Mouse (Mus musculus): ENCODE results near the gene Sorbs2.

Sorbs2 gene

GRCm38 (mm10) chr8:45579714-45580543, 72.3 kb downstream of the Sorbs2 start:
- no peak for DNase-seq

DNA sequence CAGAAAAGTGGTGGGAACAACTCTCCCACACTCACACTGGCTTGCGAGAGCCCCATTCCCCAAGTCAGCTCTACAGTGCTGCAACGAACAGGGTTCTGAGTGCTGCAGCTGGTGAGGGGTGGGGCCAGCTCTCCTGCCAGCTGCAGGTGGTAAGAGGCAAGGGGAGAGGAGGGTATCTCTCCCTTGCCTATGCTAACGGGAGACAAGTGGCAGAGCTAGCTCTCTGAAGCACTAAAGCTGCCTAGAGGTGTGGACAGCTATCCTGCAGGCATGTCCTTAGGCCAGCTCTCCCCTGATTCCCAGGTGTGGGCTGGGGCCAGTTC, 72.9 kb downstream of the Sorbs2 start:
- DNase-seq: no peak

DNA sequence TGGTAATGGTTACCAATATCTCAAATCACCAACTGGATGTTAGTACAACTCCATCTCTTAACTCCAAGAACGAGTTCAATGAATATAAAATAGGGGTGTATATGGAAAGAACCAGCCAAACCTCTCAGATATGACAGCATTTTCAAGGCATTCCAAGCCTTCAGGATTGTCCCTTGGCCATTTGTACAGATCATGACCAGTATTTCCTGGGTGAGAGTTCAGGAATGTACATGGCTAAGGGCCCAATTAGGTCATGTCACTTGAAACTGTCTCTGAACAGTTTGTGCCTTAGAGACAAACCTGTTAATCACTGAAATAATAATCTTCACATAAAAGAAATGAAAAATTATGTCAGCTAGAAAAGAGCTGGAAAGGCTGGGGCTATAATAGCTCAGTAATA, 76.3 kb downstream of the Sorbs2 start:
- DNase-seq: no peak

- DNase-seq: no peak
Measured at GRCm38 (mm10) chr8:45584390-45585052, 76.9 kb downstream of the Sorbs2 start.

GRCm38 (mm10) chr8:45585158-45585557, 77.6 kb downstream of the Sorbs2 start:
- DNase-seq: no peak

GRCm38 (mm10) chr8:45587011-45587410, 79.4 kb downstream of the Sorbs2 start:
- no peak for DNase-seq

DNA sequence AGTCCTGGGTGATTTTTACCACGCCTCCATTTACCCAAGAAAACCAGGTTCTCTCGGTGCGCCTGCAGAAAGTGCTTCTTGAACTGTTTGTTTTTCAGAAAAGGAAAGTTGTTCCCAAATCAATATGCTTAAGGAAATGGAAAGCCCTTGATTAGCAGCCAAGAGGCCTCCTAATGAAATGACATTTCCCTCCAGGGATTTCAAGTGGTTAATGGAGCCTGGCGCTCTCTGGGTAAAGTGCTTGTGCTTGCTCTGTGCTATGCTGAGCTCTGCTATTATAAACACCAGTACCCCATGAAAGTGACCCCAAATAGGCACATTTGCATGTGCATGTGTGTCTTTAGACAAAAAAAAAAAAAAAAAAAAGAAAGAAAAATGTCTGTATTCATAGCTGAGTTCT, 84.3 kb downstream of the Sorbs2 start:
- DNase-seq: no peak

DNA sequence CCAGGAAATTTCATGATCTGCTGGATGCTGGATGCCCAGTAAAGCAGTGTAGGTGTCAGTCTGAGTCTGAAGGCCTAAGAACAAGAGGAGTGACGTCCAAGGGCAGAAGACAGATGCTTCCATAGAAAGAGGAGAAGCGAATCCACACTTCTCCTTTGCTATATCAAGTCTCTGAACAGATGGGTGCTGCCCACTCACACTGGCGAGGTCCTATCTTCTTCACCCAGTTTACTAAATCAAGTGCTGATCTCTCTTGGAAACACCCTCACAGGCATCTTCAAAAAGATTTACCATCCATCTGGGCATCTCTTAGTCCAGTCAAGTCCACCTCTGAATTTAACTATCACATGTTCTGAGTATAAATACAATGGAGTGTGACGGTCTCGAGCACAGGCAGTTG, 86.1 kb downstream of the Sorbs2 start:
- no peak for DNase-seq

DNA sequence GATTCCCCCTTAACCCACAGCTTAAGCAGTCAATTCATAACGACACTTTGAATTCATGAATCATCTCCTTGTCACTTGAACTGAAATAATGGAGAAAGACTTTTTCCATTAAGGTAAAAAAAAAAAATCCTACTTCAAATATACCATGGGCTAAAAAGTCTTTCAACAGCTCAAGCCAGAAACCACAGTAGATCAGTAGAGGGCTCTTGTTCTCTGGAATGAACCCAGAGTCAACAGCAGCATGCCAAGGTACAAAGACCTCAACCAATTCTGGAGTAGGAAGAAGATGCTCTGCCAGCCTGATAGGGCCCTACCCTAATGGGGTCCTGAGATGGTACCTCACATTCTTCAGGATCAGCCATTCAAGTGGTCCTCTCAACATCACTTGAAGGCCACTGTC, 88.4 kb downstream of the Sorbs2 start:
- no peak for DNase-seq

- no peak for DNase-seq
Measured at GRCm38 (mm10) chr8:45596591-45596990, 89.0 kb downstream of the Sorbs2 start.

DNA sequence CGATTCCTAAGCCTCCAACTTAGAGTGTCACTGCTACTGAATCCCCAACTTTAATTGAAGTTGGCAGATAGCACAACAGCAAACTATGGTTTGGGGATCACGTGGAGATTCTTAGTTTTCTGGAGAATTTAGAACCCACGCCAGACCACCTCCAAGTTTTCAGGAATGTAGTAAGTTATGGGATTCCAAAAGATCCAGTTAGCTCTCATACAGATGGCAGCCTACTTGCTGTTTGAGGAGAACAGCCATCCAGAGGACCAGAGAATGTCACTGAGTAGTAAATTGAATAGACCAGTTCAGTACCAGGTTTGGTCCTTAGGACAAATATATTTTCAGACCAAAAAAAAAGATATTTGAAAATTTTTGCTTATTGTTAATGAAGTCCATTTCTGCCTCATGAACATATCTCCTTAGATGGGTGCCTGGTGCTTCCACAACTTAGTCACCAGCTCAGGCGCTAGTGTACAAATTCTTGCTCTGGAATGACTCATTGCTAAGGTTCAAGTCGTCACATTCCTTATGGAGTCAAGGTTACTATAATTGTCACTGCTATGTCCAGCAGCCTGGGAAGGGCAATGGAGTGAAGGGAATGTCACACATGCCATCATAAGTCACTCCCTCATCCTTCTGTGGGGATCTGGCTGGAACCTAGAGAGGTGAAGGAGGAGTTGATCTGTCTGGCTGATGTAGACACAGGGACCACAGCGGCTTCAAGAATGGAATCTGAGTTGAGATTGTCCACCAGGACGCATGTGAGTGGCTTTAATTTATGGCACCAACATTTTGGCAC, 90.2 kb downstream of the Sorbs2 start:
- DNase-seq: no peak

DNA sequence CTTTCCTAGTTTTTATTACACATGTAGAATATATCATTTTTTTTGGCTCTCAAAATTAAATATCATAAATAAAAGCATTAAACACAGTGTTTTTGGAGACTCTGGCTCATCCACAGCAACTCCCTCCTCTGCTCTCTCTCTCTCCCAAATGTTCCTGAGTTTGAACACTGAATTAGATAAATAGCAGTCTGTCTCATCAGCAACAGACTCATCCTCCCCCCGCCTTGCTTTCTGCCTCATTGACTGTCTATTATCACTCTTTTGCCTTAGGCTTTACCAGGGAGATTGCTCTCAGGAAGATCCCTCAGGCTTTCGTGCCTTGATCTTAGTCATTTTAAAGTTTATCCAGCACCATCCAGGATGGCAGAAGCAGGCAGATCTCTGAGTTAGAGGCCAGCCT, 91.3 kb downstream of the Sorbs2 start:
- DNase-seq: no peak

- no peak for DNase-seq
Measured at GRCm38 (mm10) chr8:45602019-45602418, 94.4 kb downstream of the Sorbs2 start.

- DNase-seq: no peak
Measured at GRCm38 (mm10) chr8:45605419-45605818, 97.8 kb downstream of the Sorbs2 start.

GRCm38 (mm10) chr8:45607012-45607411, 99.4 kb downstream of the Sorbs2 start:
- DNase-seq: no peak

GRCm38 (mm10) chr8:45608413-45608812, 100.8 kb downstream of the Sorbs2 start:
- no peak for DNase-seq

DNA sequence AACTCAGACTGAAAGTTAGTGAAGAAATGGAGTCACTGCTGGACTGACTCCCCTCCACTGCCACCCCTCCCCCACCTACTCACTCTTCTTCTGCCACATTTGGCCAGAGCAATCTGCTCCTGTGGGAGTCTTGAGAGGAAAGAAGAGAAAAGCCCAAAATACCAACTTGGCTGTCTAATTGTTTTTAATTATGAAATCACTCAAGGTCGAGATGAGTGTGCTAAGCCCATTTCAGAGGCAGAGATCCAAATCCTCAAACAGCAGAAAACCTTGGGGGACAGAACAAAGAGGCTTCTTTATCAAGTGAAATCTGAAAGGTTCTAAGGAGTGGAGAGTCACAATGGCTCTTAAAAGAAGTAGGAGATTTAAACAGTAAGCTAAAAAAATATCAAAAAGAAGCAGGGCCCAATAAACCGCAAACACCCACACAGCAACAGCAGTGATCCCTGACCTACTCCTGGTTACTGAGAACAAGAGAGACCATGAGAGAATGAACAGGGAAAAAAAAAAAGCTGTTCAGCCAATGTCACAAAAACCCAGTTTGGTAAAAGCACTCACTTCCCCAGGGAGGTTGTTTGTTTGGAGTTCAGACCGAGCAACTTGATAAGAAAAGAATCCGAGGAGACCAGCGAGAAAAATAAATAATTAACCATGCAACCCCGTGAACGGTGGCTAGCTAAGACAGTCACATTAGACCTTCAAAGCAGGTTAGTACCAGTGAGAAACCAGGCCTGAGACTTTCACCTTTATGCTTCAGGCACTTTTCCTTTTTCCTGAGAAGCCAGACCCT, 103.0 kb downstream of the Sorbs2 start:
- no peak for DNase-seq

DNA sequence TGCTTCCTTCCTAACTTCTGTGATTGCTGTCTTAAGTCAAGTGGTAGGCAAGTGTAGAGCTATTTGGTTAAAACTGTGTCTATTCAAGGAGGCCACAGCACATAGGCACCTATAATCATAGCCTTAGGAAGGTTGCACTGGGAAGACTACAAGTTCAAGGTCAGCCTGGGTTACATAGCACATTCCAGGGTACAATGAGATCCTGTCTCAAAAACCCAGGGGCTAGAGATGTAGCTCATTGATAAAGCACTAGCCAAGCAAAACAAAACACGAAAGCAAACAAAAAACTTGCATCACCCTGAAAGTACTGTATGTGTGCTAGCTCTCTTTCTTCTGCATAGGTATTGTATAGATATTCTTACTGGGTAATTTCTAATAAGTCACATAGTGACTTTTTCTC, 103.7 kb downstream of the Sorbs2 start:
- DNase-seq: no peak

DNA sequence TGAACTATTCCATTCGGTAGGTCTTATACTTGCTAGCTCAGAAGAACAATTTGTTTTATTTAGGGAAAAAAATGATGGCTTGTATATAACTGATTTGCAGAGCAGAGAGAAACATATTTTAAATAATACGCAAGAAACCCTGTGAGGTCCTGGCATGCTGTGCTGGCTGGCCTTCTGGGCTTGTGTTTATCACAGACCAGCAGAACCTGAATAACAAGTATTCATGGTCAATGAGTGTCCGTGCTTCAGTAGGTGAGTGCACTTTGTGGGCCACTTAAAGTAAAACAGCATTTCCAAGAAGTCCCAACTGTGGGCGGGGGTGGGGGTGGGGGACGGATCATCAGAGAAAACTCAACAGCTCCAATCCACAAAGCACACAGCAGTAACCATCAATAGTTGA, 107.0 kb downstream of the Sorbs2 start:
- DNase-seq: no peak

DNA sequence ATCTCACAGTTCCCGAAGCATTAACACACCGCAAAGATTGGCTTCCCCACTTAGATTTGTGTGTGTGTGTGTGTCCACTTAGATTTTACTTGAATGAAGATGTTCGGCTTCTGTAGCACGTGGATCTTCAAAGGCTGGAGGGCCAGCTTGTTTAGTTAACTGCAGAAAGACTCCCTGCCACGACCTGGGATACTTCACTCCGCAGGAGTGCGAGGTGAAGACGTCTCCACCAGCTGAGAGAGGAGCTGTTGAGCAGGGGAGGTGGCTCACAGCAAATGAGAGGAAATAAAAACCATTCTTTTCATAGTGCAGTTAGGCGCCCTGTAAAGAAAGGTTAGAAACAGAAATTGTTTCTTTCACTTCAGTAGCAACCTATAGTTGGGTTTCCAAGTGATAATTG, 107.5 kb downstream of the Sorbs2 start:
- no peak for DNase-seq

- no peak for DNase-seq
Measured at GRCm38 (mm10) chr8:45615551-45615950, 108.0 kb downstream of the Sorbs2 start.

- no peak for DNase-seq
Measured at GRCm38 (mm10) chr8:45621576-45622178, 114.1 kb downstream of the Sorbs2 start.

DNA sequence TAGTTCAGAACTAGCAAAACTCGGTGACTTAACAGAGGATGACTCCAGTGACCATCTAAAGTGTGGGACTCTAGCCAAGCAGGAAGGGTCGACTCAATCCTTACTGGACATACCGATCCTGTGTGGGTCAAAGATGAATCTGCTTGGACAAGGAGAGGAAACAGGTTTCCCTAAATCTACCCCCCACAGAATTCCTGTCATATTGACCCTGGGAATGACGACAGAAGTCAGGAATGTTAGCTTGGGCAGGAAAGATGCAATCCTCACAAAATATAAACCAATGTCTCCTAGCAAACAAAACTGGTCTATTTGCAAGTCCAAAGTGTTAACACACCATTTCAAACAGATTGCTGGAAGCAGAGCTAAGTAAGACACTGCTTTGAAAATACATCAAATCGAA, 118.8 kb downstream of the Sorbs2 start:
- DNase-seq: no peak

Measured in thymus, postnatal 4 days (tissue).